Mouse (Mus musculus): Measurements from ENCODE around the gene Fam161a. TPM values are rescaled to one million over a fixed set of nuclear protein-coding genes. Genes with fewer than 3 reads are reported as not detected.
"Not testable (repeated sequence)": the region's sequence is repeated elsewhere in the genome, so short reads cannot be mapped to it uniquely, and the experiment has no call there.

Fam161a gene
- total RNA-seq, 2 experiments from 2014 or later, result 4.2 to 5.1 TPM

DNA sequence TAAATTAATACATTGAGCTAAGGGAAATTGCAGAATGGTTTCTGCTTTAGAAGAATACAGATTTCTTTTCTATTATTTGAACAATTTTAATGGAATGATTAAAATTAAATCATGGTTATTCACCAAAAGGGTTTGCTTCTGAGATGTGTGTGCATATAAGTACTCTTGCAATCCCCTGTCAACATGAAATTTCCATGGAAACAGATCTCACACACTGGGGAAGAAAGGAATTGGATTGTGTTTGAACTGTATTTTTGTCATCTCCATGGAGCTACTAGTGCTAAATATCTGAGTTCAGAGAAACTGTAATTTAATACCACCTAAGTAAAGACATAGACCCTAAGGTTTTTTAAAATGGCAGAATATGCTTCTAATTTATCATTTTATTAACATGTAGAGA, 42.3 kb downstream of the Fam161a start:
- DNase-seq (ENCODE audit: low spot score), result no peak

DNA sequence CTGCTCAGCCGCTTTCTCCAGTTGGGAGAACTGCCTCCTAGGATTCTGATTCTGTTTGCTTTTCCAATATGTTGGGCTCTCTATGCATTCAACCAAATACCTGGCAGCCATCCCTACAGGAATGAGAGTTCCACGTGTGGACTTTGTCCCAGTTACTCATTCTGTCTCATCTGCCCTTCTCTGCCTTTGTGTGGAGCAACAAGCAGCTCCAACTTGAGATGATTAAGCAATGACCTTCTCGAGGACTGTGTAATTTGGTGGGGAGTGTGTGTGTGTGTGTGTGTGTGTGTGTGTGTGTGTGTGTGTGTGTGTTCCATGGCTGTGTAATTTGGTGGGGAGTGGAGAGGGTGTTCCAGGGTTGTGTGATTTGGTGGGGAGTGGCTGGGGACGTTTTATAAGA, 45.0 kb downstream of the Fam161a start:
- no peak for DNase-seq (ENCODE audit: low spot score)

DNA sequence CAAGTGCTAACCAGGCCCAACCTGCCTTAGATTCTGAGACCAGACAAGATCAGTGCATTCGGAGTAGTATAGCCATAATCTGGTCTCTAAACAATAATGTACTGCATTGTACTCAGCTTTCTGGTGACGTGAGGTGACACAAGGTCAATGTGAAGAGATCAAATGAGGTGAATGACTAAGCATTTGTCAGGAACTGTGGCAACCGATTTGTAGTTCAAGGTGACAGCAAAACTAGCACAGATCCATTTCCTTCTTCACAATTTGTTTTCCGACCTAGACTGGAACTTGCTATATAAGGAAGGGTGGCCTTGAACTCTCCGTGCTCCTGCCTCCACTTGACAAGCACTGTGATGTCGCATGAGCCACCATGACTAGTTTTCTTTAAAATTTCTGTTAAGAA, 55.8 kb downstream of the Fam161a start:
- no peak for DNase-seq (ENCODE audit: low spot score)

- DNase-seq (ENCODE audit: low spot score), result no peak
Observed at GRCm38 (mm10) chr11:23063857-23064256, 56.5 kb downstream of the Fam161a start.

GRCm38 (mm10) chr11:23064276-23064675, 56.9 kb downstream of the Fam161a start:
- DNase-seq (ENCODE audit: low spot score), result not testable (repeated sequence)

DNA sequence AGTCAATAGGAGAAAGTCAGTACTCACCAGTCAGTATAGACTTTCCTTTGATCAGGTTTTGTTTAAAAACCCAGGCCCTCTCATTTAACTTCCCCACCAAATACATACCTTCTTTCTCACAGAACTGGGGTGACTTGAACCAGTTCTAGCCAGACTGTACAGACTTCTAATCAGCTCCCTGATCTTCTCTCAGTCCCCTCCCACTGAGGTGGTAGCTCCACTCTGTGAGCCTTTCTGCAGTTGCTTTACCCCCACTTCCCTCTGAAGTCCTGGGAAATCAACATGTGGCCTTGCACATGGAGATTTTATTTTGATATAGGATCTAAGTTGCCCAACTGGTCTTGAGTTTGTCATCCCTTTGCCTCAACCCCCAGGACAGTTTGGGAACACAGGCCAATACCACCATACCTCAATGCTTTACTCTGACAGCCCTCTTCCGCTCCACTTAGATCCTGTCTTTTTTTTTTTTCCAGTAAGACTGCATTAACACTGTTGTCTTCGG, 57.9 kb downstream of the Fam161a start:
- DNase-seq (ENCODE audit: low spot score), result no peak

GRCm38 (mm10) chr11:23067395-23068136, 60.2 kb downstream of the Fam161a start:
- peak; percentile 88 for DNase-seq (ENCODE audit: low spot score)

GRCm38 (mm10) chr11:23068201-23068600, 60.9 kb downstream of the Fam161a start:
- DNase-seq (ENCODE audit: low spot score), result no peak

- DNase-seq (ENCODE audit: low spot score), result not testable (repeated sequence)
Observed at GRCm38 (mm10) chr11:23068986-23069385, 61.7 kb downstream of the Fam161a start.

- DNase-seq (ENCODE audit: low spot score), result no peak
Observed at GRCm38 (mm10) chr11:23074841-23075240, 67.5 kb downstream of the Fam161a start.

- no peak for DNase-seq (ENCODE audit: low spot score)
Observed at GRCm38 (mm10) chr11:23078541-23078940, 71.2 kb downstream of the Fam161a start.

Other genes starting within 250 kb of the Fam161a start
- gene B3gnt2, start 146.6 kb upstream of the Fam161a start, total RNA-seq (2021), result 1 to 10 TPM; 1.0 to 2.2 TPM
- 10 to 100 TPM; 21.1 to 25.0 TPM for gene Zrsr1, start 35.5 kb upstream of the Fam161a start, total RNA-seq (2021)
- gene Gm28048, start 25.4 kb upstream of the Fam161a start, total RNA-seq (2021), result 1 to 10 TPM; 1.7 to 2.3 TPM
- 100 to 1,000 TPM in 1 of 2 experiments, 10 to 100 TPM in 1; 93.4 to 109 TPM for gene Commd1, start 25.1 kb upstream of the Fam161a start, total RNA-seq (2021)
- gene Cct4, start 17.0 kb upstream of the Fam161a start, total RNA-seq (2021), result 100 to 1,000 TPM; 104 to 105 TPM
- gene Xpo1, start 248.5 kb downstream of the Fam161a start, total RNA-seq (2021), result 10 to 100 TPM; 19.9 to 26.5 TPM